Mouse (Mus musculus) telencephalon, adult 2 months (tissue): ENCODE results near the gene Asb18.

Source experiments
- DNase-seq: peaks from one replicate; pipeline ENCODE4 v3.0.0-alpha.2; 2011; ENCODE audit warnings: low read depth, low spot score

Gene Asb18

GRCm38 (mm10) chr1:89971848-89972247, 42.6 kb downstream of the Asb18 start:
- no peak for DNase-seq

- no peak for DNase-seq
Observed at GRCm38 (mm10) chr1:89969714-89970110, 44.8 kb downstream of the Asb18 start.

GRCm38 (mm10) chr1:89969072-89969713, 45.3 kb downstream of the Asb18 start:
- no peak for DNase-seq

- peak; percentile 39 for DNase-seq
Observed at GRCm38 (mm10) chr1:89968111-89968851, 46.2 kb downstream of the Asb18 start.

- DNase-seq: no peak
Observed at GRCm38 (mm10) chr1:89967585-89967984, 46.9 kb downstream of the Asb18 start.

- DNase-seq: no peak
Observed at GRCm38 (mm10) chr1:89964426-89964825, 50.0 kb downstream of the Asb18 start.

- no peak for DNase-seq
Observed at GRCm38 (mm10) chr1:89963296-89963695, 51.2 kb downstream of the Asb18 start.

GRCm38 (mm10) chr1:89962092-89962491, 52.4 kb downstream of the Asb18 start:
- DNase-seq: no peak

GRCm38 (mm10) chr1:89959393-89959792, 55.1 kb downstream of the Asb18 start:
- DNase-seq: no peak

- DNase-seq: no peak
Observed at GRCm38 (mm10) chr1:89943202-89943601, 71.3 kb downstream of the Asb18 start.

- no peak for DNase-seq
Observed at GRCm38 (mm10) chr1:89942395-89942976, 72.0 kb downstream of the Asb18 start.

- DNase-seq: no peak
Observed at GRCm38 (mm10) chr1:89941701-89942381, 72.6 kb downstream of the Asb18 start.

- no peak for DNase-seq
Observed at GRCm38 (mm10) chr1:89940961-89941524, 73.4 kb downstream of the Asb18 start.

- DNase-seq: no peak
Observed at GRCm38 (mm10) chr1:89939981-89940726, 74.3 kb downstream of the Asb18 start.

GRCm38 (mm10) chr1:89939596-89939960, 74.9 kb downstream of the Asb18 start:
- DNase-seq: no peak

- no peak for DNase-seq
Observed at GRCm38 (mm10) chr1:89938884-89939595, 75.4 kb downstream of the Asb18 start.

- DNase-seq: no peak
Observed at GRCm38 (mm10) chr1:89935493-89936348, 78.7 kb downstream of the Asb18 start.

- DNase-seq: no peak
Observed at GRCm38 (mm10) chr1:89934316-89935260, 79.9 kb downstream of the Asb18 start.

- DNase-seq: no peak
Observed at GRCm38 (mm10) chr1:89933786-89934185, 80.7 kb downstream of the Asb18 start.
